Mouse (Mus musculus) liver, postnatal 0 days (tissue): ENCODE results near the gene Gsap.

ENCODE experiments used
- CTCF ChIP-seq: sonication (generic); IDR thresholded peaks from 2 replicates; pipeline ENCODE4 v1.5.1; 2016; ENCODE audit warnings: antibody characterized with exemption, low read depth
- EP300 ChIP-seq: IDR thresholded peaks from 2 replicates; pipeline ENCODE4 v1.6.1; 2016; ENCODE audit warnings: antibody characterized with exemption, low read depth, mild to moderate bottlenecking

DNA sequence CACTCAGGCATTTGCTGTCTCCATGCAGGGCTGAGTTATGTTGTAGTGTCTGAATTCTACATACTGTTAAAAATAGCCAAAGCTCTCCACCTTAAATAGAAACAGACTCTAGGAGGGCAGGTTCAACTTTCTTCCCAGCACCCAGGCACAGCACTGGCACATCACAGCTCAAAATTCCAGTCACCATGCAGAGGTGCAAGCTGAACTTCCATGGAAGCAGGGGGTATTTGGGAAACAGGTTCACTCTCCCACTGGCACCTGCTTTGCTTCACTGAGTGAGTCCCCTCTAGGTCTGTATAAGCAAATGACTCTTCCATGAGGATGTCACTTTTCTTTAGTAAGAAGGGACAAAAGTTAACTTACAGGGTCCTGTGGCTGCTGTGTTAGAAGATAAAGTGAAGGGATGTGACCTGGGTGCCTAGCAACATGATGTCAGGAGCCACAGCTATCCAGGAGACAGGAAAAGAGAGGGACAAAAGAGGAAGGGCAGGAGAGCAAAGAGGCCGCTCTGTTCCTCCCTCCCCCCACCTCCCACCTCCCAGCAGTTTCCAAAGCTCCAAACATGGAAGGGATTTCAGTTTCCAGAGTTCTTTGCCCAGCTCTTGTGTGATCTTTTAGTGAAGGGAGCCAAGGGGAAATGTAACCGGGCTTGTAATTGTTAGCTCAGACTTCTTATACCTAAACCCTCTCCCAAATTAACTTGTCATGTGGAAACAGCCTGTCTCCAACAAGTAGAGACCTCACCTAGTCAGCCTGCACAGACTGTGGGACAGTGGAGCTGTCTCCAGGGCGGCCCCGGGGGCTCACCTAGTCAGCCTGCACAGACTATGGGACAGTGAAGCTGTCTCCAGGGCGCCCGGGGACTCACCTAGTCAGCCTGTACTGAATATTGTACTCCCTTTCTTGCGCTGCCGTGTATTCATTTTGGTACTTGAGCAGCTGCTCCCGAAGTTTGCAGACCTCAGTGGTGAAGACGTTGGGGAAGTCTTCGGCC is 143.9 kb downstream of the Gsap start:
- no peak for TF ChIP-seq CTCF
- TF ChIP-seq EP300, result no peak
